ENCODE assay signal across 31 mouse cellular contexts in the genomic region with DNA sequence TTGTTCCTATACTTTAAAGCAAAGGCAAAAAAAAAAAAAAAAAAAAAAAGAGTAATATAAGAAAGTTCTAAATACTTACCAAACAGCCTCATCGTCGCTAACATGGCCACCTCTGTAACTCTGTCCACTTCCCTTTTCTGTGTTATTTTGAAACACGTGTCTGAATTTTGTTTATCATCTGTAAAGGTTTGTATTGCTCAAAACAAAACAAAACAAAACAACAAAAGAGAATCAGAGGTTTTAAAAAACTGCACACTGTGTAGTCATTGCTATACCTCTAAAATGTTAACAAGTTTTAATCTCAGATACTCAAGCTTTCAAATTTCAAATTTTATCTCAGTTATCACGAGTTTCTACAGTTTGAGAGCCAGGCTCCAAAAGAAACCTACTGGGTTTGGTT.
"Had no signal": no experiment of that assay in that cellular context is flagged by ENCODE, and none has a peak within 500 bp of the region (broad histone marks: within the 10 kb centered on the region; RNA-seq: fewer than 3 reads in every experiment).

No protein-coding gene starts in this region.

- ATAC-seq: liver, embryonic 12.5 days; liver, postnatal 0 days; lung, postnatal 0 days; midbrain, embryonic 13.5 days; midbrain, embryonic 15.5 days; midbrain, embryonic 16.5 days had no signal

- H3K4me1 ChIP-seq: limb, embryonic 10.5 days; limb, embryonic 12.5 days; limb, embryonic 13.5 days; limb, embryonic 15.5 days; liver, embryonic 12.5 days; liver, embryonic 13.5 days; liver, embryonic 15.5 days; lung, embryonic 15.5 days; midbrain, embryonic 10.5 days; midbrain, embryonic 12.5 days; neural tube, embryonic 12.5 days had no signal

- H3K9me3 ChIP-seq: limb, embryonic 10.5 days; limb, embryonic 12.5 days; limb, embryonic 13.5 days; limb, embryonic 15.5 days; liver, embryonic 12.5 days; liver, embryonic 13.5 days; liver, embryonic 15.5 days; lung, embryonic 15.5 days; megakaryocyte, embryonic 14.5 days; midbrain, embryonic 10.5 days; midbrain, embryonic 12.5 days; midbrain, embryonic 13.5 days; midbrain, embryonic 15.5 days; neural tube, embryonic 12.5 days had no signal

- H3K27ac ChIP-seq: limb, embryonic 10.5 days; limb, embryonic 12.5 days; limb, embryonic 13.5 days; limb, embryonic 15.5 days; liver, embryonic 12.5 days; liver, embryonic 13.5 days; liver, embryonic 14.5 days; liver, embryonic 15.5 days; lung, embryonic 15.5 days; macrophage; midbrain, embryonic 10.5 days; midbrain, embryonic 12.5 days; midbrain, embryonic 13.5 days; midbrain, embryonic 15.5 days; neural tube, embryonic 12.5 days had no signal

- H3K36me3 ChIP-seq: limb, embryonic 10.5 days; limb, embryonic 12.5 days; limb, embryonic 15.5 days; liver, embryonic 12.5 days; liver, embryonic 13.5 days; liver, embryonic 15.5 days; lung, embryonic 15.5 days; midbrain, embryonic 10.5 days; midbrain, embryonic 12.5 days; midbrain, embryonic 13.5 days; midbrain, embryonic 15.5 days; neural tube, embryonic 12.5 days had no signal

- H3K9ac ChIP-seq: limb, embryonic 12.5 days; limb, embryonic 13.5 days; limb, embryonic 15.5 days; liver, embryonic 12.5 days; liver, embryonic 13.5 days; liver, embryonic 14.5 days; liver, embryonic 15.5 days; liver, postnatal 0 days; lung, embryonic 14.5 days; lung, embryonic 15.5 days; midbrain, embryonic 12.5 days; midbrain, embryonic 13.5 days; midbrain, embryonic 15.5 days; neural tube, embryonic 12.5 days had no signal

- DNase-seq: left cerebral cortex, postnatal 4 days; liver; liver, embryonic 13.5 days; liver, postnatal 0 days; lung, adult 18-20 months; lung, adult 2 months; lung, embryonic 14.5 days; lung, postnatal 10 days; lung, postnatal 36 days; lung, postnatal 4 days; midbrain, embryonic 14.5 days had no signal

- H3K4me2 ChIP-seq: limb, embryonic 12.5 days; limb, embryonic 13.5 days; limb, embryonic 15.5 days; liver, embryonic 11.5 days; liver, embryonic 12.5 days; liver, embryonic 13.5 days; liver, embryonic 15.5 days; lung, embryonic 14.5 days; lung, embryonic 15.5 days; midbrain, embryonic 11.5 days; midbrain, embryonic 12.5 days; midbrain, embryonic 13.5 days; midbrain, embryonic 15.5 days; neural tube, embryonic 12.5 days had no signal

- H3K4me3 ChIP-seq: limb, embryonic 10.5 days; limb, embryonic 12.5 days; limb, embryonic 13.5 days; limb, embryonic 15.5 days; liver, embryonic 12.5 days; liver, embryonic 13.5 days; liver, embryonic 15.5 days; lung, embryonic 15.5 days; megakaryocyte, embryonic 14.5 days; midbrain, embryonic 10.5 days; midbrain, embryonic 12.5 days; midbrain, embryonic 13.5 days; midbrain, embryonic 15.5 days; myocyte; neural tube, embryonic 12.5 days had no signal

- H3K27me3 ChIP-seq: limb, embryonic 12.5 days; limb, embryonic 13.5 days; limb, embryonic 15.5 days; liver, embryonic 12.5 days; liver, embryonic 13.5 days; liver, embryonic 15.5 days; lung, embryonic 15.5 days; megakaryocyte, embryonic 14.5 days; midbrain, embryonic 12.5 days; midbrain, embryonic 13.5 days; midbrain, embryonic 15.5 days; neural tube, embryonic 12.5 days had no signal
